43 mouse cellular contexts compared by ENCODE assay signal in genomic region chr10:40551801-40552200, GRCm38 (mm10). TPM values are rescaled to one million over a fixed set of nuclear protein-coding genes. Genes with fewer than 3 reads are reported as not detected.
DNase-seq lines count a peak whose midpoint lies in the region; ATAC-seq and TF ChIP-seq lines count a peak whose summit lies in the region.
"Had no signal": no experiment of that assay in that cellular context is flagged by ENCODE, and none has a peak within 500 bp of the region (broad histone marks: within the 10 kb centered on the region; RNA-seq: fewer than 3 reads in every experiment).

No protein-coding gene starts in this region.

- no peaks in the 10 kb centered on the region for H3K36me3 ChIP-seq in limb, embryonic 14.5 days (ENCODE audit: control insufficient read depth, insufficient read depth, low read length)
- H3K36me3 ChIP-seq in limb, embryonic 10.5 days, result no peaks in the 10 kb centered on the region
- H3K36me3 ChIP-seq in stomach, embryonic 15.5 days, result no peaks in the 10 kb centered on the region
- H3K36me3 ChIP-seq in hindbrain, embryonic 10.5 days, result no peaks in the 10 kb centered on the region
- H3K36me3 ChIP-seq: forebrain, embryonic 12.5 days; heart, embryonic 10.5 days; heart, embryonic 15.5 days; hindbrain, embryonic 13.5 days; limb, embryonic 13.5 days; liver, embryonic 12.5 days; midbrain, embryonic 10.5 days had no signal

- H3K27me3 ChIP-seq in limb, embryonic 14.5 days (ENCODE audit: control insufficient read depth, insufficient read depth, low read length), result no peaks in the 10 kb centered on the region
- H3K27me3 ChIP-seq in limb, embryonic 10.5 days (ENCODE audit: low read depth, poor library complexity, severe bottlenecking), result no peaks in the 10 kb centered on the region
- H3K27me3 ChIP-seq in stomach, embryonic 15.5 days (replicated peaks), result no peaks in the 10 kb centered on the region
- no peaks in the 10 kb centered on the region for H3K27me3 ChIP-seq in hindbrain, embryonic 10.5 days (ENCODE audit: insufficient read depth, poor library complexity, severe bottlenecking)
- H3K27me3 ChIP-seq: CH12.LX; forebrain, embryonic 12.5 days; heart, embryonic 15.5 days; hindbrain, embryonic 13.5 days; limb, embryonic 13.5 days; liver, embryonic 12.5 days had no signal

- no peak for TF ChIP-seq POLR2A in limb, embryonic 14.5 days (IDR thresholded peaks at IDR 0.05; ENCODE audit: borderline replicate concordance, extremely low read depth, insufficient read depth, insufficient read length)

- no peak overlapping the region for H3K9ac ChIP-seq in limb, embryonic 14.5 days (ENCODE audit: low read depth, low read length, severe bottlenecking)
- no peak overlapping the region for H3K9ac ChIP-seq in stomach, embryonic 15.5 days
- H3K9ac ChIP-seq: forebrain, embryonic 12.5 days; heart, embryonic 15.5 days; hindbrain, embryonic 13.5 days; limb, embryonic 13.5 days; liver, embryonic 12.5 days; liver, postnatal 0 days had no signal

- WGBS in limb, embryonic 14.5 days, result 13% methylated on average over 2 of the region's 2 CpGs
- WGBS in limb, embryonic 10.5 days, result 61% methylated on average over 2 of the region's 2 CpGs
- WGBS in stomach, embryonic 15.5 days, result 48% methylated on average over 2 of the region's 2 CpGs
- WGBS in hindbrain, embryonic 10.5 days, result 82% methylated on average over 2 of the region's 2 CpGs

- no peak overlapping the region for H3K4me3 ChIP-seq in limb, embryonic 14.5 days (replicated peaks; ENCODE audit: low read length)
- H3K4me3 ChIP-seq in limb, embryonic 10.5 days, result no peak overlapping the region
- H3K4me3 ChIP-seq in stomach, embryonic 15.5 days (replicated peaks), result no peak overlapping the region
- no peak overlapping the region for H3K4me3 ChIP-seq in hindbrain, embryonic 10.5 days
- H3K4me3 ChIP-seq: forebrain, embryonic 12.5 days; heart, embryonic 10.5 days; heart, embryonic 15.5 days; hindbrain, embryonic 13.5 days; left cerebral cortex, adult 2 months; limb, embryonic 13.5 days; liver, embryonic 12.5 days; midbrain, embryonic 10.5 days had no signal

- ATAC-seq in limb, embryonic 14.5 days (ENCODE audit: low FRiP score, low read depth), result no peak
- ATAC-seq in stomach, embryonic 15.5 days (ENCODE audit: insufficient read depth, low FRiP score, low read depth), result no peak
- ATAC-seq in erythroblast, adult 5-6 weeks (replicated peaks; ENCODE audit: low FRiP score, poor library complexity, severe bottlenecking), result no peak
- ATAC-seq: liver, embryonic 12.5 days; liver, postnatal 0 days; midbrain, embryonic 16.5 days had no signal

- peak; percentile 36 for DNase-seq in limb, embryonic 14.5 days (ENCODE audit: low spot score)
- no peak for DNase-seq in limb, embryonic 10.5 days (ENCODE audit: low spot score)
- peak; percentile 77 for DNase-seq in NIH3T3 (ENCODE audit: low read depth)
- DNase-seq in brain, adult 2 months (ENCODE audit: low read depth, low spot score), result peak; percentile 5
- no peak for DNase-seq in layer of hippocampus, adult 9-10 months (ENCODE audit: low spot score)
- DNase-seq in hindbrain, embryonic 10.5 days (ENCODE audit: low spot score), result no peak
- DNase-seq: adrenal gland, postnatal 25 days; cerebellum, adult 18-20 months; cerebellum, postnatal 14 days; gastrocnemius, postnatal 25 days; heart, adult 11 months; heart, postnatal 36 days; kidney, postnatal 14 days; liver, postnatal 0 days; lung, postnatal 10 days; thymus, postnatal 14 days had no signal

- peaks cover 2% of the 10 kb centered on the region; the same call in 1 of the 2 replicates for H3K4me1 ChIP-seq in limb, embryonic 14.5 days (ENCODE audit: control insufficient read depth, insufficient read depth, low read length)
- peaks cover 6% of the 10 kb centered on the region for H3K4me1 ChIP-seq in limb, embryonic 10.5 days
- H3K4me1 ChIP-seq in stomach, embryonic 15.5 days, result no peaks in the 10 kb centered on the region
- no peaks in the 10 kb centered on the region for H3K4me1 ChIP-seq in hindbrain, embryonic 10.5 days (replicated peaks)
- H3K4me1 ChIP-seq: forebrain, embryonic 12.5 days; heart, embryonic 15.5 days; hindbrain, embryonic 13.5 days; liver, embryonic 12.5 days; midbrain, embryonic 10.5 days had no signal

- H3K27ac ChIP-seq in limb, embryonic 14.5 days (replicated peaks; ENCODE audit: low read depth, low read length), result no peak overlapping the region
- H3K27ac ChIP-seq in limb, embryonic 10.5 days, result no peak overlapping the region
- peak overlapping the region; percentile 31; the same call in 1 of the 2 replicates for H3K27ac ChIP-seq in stomach, embryonic 15.5 days
- no peak overlapping the region for H3K27ac ChIP-seq in hindbrain, embryonic 10.5 days
- H3K27ac ChIP-seq: forebrain, embryonic 12.5 days; heart, embryonic 10.5 days; heart, embryonic 15.5 days; hindbrain, embryonic 13.5 days; left cerebral cortex, adult 2 months; limb, embryonic 13.5 days; liver, embryonic 12.5 days; midbrain, embryonic 10.5 days had no signal

- H3K4me2 ChIP-seq in limb, embryonic 14.5 days (replicated peaks; ENCODE audit: low read depth, low read length, severe bottlenecking), result no peak overlapping the region
- H3K4me2 ChIP-seq in stomach, embryonic 15.5 days, result no peak overlapping the region
- H3K4me2 ChIP-seq: forebrain, embryonic 12.5 days; heart, embryonic 15.5 days; hindbrain, embryonic 13.5 days; limb, embryonic 13.5 days; liver, embryonic 12.5 days had no signal

- H3K9me3 ChIP-seq in limb, embryonic 14.5 days (ENCODE audit: control insufficient read depth, low read length), result no peaks in the 10 kb centered on the region
- H3K9me3 ChIP-seq in limb, embryonic 10.5 days (replicated peaks), result no peaks in the 10 kb centered on the region
- H3K9me3 ChIP-seq in stomach, embryonic 15.5 days, result no peaks in the 10 kb centered on the region
- no peaks in the 10 kb centered on the region for H3K9me3 ChIP-seq in hindbrain, embryonic 10.5 days
- H3K9me3 ChIP-seq: forebrain, embryonic 12.5 days; heart, embryonic 10.5 days; heart, embryonic 15.5 days; hindbrain, embryonic 13.5 days; limb, embryonic 13.5 days; liver, embryonic 12.5 days; midbrain, embryonic 10.5 days had no signal

RNA-seq across cellular contexts. Expression of gene Slc22a16, which starts 18.3 kb away (rescaled TPM):
- polyA plus RNA-seq in limb, embryonic 14.5 days (2012; rRNA removed), result 0.04 TPM in 1 of 2 replicates, not detected in the other
- not detected in 2 replicates for polyA plus RNA-seq in limb, embryonic 14.5 days (2014; fragmentation: Nextera tagmentation; extraction: Ambion mirVana)
- polyA plus RNA-seq in limb, embryonic 10.5 days (2016; fragmentation: Nextera tagmentation; extraction: Ambion mirVana), result not detected in 2 replicates
- polyA plus RNA-seq in stomach, embryonic 15.5 days (2015; fragmentation: Nextera tagmentation; extraction: Ambion mirVana), result not detected in 2 replicates
- not detected in 2 replicates for polyA plus RNA-seq in hindbrain, embryonic 10.5 days (2016; fragmentation: Nextera tagmentation; extraction: Ambion mirVana)
- total RNA-seq in erythroblast, adult 5-6 weeks (2015; ENCODE audit: low replicate concordance), result not detected in 2 replicates
- not detected in 2 replicates for total RNA-seq in erythroblast, adult 5-6 weeks (2017; ENCODE audit: low replicate concordance)
- total RNA-seq: adrenal gland, adult 18-20 months; adrenal gland, postnatal 25 days; CH12.LX; ES-E14; gastrocnemius, adult 18-20 months; gastrocnemius, postnatal 25 days; heart, postnatal 36 days; layer of hippocampus, adult 18-20 months; layer of hippocampus, postnatal 14 days; left cerebral cortex, adult 2 months; left cerebral cortex, postnatal 25 days; megakaryocyte progenitor cell, adult 5-6 weeks; neutrophil, adult 5-6 weeks had no signal
- polyA plus RNA-seq: brain, embryonic 14.5 days; C2C12; cortical plate, adult 2 months; forebrain, embryonic 12.5 days; heart, embryonic 10.5 days; heart, embryonic 15.5 days; hindbrain, embryonic 13.5 days; kidney, adult 2 months; limb, embryonic 13.5 days; liver, embryonic 12.5 days; liver, postnatal 0 days; midbrain, embryonic 10.5 days; midbrain, embryonic 16.5 days; neural tube, embryonic 11.5 days; spleen, adult 2 months; urinary bladder, adult 2 months had no signal

Comparison
In these comparisons a context has a peak if more than half of its experiments do, and no peak if none do; other contexts are left out.
1. DNase-seq: peak in limb, embryonic 14.5 days (single experiment), NIH3T3 (single experiment) and brain, adult 2 months (single experiment); none in limb, embryonic 10.5 days (single experiment), layer of hippocampus, adult 9-10 months (single experiment) and hindbrain, embryonic 10.5 days (single experiment).